Mouse (Mus musculus): ENCODE measurements around the gene Supv3l1.

Gene Supv3l1

GRCm38 (mm10) chr10:62412906-62413605, 36.5 kb downstream of the Supv3l1 start:
- no peak for DNase-seq

GRCm38 (mm10) chr10:62411431-62412410, 37.8 kb downstream of the Supv3l1 start:
- no peak for DNase-seq

GRCm38 (mm10) chr10:62410943-62411342, 38.6 kb downstream of the Supv3l1 start:
- peak; percentile 64 for DNase-seq

GRCm38 (mm10) chr10:62404901-62405300, 44.6 kb downstream of the Supv3l1 start:
- peak; percentile 74 for DNase-seq

- no peak for DNase-seq
These were observed 47.9 kb downstream of the Supv3l1 start for GRCm38 (mm10) chr10:62401641-62402111.

GRCm38 (mm10) chr10:62383011-62383410, 66.5 kb downstream of the Supv3l1 start:
- DNase-seq, result no peak

- no peak for DNase-seq
These were observed 68.6 kb downstream of the Supv3l1 start for GRCm38 (mm10) chr10:62380936-62381335.

- no peak for DNase-seq
These were observed 69.7 kb downstream of the Supv3l1 start, which contains the start of gene Hk1 for GRCm38 (mm10) chr10:62379808-62380207. Hk1 (minus strand) TSS chr10:62379908.

All from thymus, postnatal 14 days (tissue).